Mouse (Mus musculus): ENCODE results near the gene Folr2. TPM values are rescaled to one million over a fixed set of nuclear protein-coding genes. Genes with fewer than 3 reads are reported as not detected.

Folr2 gene
- total RNA-seq, 2 experiments from 2014 or later = 4.2 to 6.0 TPM

DNA sequence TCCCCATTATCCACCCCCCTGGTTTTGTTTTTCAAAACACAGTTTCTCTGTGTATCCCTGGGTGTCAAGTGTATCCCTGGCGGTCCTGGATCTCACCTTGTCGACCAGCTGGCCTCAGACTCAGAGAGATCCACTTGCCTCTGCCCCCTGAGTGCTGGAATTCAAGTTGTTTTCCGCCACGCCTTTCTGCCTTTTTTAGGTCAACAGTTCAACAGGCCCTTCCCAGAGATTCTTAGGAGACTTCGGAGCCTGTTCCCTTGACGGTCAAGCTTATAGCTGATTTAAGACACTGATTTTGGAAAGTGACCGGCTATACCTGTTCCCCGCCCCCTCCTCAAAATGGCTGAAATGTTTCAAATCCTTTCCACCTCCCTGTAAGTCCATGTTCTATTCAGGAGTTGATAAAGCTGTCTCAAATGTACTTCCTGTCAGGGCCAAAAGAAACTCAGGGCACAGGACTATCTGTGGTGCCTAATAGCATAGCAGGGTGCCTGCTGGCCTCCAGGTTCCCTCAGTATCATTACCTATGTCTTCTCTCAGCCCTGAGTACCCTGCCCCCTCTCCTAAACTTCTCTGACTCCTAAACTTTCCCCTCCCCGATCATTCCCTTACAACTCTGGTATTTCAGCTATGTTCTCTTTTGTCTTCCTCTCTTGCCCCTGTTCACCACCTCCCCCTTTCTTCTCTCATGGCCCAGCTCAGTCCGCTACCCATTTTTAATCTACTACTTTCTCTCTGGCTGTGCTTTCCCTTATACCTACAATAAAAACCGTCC lies 9.7 kb upstream of the Folr2 start:
- no peak for DNase-seq

DNA sequence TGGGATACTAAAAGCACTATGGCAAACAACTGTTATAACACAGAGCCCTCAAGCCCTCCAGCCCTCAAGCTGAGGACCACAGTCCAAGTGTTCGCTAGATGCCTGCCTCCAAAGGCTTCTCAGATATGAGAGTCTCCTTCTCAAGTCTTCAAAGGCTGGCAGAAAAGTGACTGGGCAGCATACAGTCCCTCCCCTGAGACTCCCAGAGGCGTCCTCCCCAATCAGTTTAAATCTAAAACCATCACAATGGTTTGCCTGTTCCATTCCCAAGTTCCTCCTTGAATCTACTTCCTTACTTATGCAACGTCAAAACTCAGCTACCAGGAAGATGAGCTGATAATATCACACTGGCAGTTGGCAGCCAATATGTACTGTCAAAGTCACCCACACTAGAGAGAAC lies 6.4 kb upstream of the Folr2 start, which contains the start of gene Anapc15:
Gene Anapc15, plus strand, starts transcription at position 301 of the 400 bp plus-strand sequence.
- no peak for DNase-seq

DNA sequence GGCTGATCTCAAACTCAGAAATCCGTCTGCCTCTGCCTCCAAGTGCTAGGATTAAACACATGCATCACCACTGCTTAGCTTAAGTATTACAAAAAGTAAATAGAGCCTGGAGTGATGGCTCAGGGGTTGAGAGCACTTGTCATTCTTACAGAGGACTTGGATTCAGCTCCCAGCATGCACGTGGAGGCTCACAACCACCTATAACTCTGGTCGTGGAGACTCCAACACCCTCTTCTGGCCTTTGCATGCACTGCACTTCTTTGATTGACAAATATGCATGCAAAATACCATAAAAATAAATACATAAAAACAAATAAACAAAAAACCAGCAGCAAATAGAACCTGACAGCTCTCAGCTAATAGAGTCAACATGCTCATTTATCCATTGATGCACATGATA lies 5.3 kb upstream of the Folr2 start:
- DNase-seq = no peak

DNA sequence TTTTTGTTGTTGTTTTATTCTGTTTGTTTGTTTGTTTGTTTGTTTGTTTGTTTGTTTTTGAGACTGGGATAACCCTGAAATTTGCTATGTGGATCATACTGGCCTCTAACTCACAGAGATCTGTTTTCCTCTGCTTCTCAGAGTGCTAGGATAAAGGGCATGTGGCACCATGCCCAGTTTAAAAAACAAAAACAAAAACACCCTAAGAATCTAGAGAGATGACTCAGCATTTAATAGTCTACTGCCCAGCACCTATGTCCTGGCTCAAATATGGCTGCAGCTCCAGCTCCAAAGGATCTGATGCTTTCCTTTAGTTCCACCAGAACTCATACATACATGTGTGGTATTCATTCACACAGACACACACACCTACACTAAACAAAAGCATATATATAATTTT lies 4.0 kb upstream of the Folr2 start:
- DNase-seq = no peak

DNA sequence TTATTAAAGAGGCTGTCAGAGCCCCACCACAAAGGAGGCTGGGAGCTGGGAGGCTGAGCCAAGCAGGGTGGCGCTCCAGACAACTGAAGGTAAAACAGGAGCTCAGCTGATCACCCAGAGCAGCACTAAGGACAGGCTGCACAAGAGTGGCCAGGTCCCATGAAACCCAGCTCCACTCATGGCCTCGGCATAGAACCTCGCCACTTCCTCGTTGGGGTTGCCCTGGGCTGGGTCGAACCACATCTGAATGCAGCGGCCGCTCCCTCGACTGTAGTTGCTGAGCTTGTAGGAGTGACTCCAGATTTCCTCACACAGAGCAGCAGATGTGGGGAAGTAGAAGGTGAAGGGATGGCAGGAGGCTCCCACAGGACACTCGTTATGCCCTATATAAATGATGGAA lies 1.4 kb upstream of the Folr2 start:
- DNase-seq = no peak

DNA sequence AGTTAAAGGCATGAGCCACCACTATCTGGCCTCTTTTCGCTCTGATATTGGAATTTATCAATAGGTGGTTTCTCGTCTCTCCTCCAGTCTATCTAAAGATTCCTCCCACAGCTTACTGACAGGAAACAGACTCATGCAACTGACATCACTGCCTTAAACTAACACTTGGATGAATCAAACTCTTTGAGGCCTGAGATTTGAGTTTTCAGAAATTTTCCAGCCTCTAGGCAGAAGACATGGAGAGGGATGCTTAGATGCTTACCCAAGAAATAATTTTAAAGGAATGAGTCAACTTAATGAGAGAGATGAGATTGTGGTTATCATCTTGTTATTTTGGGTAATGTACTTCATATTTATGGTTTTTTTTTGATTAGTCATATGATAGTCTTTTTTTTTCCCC lies 3.2 kb downstream of the Folr2 start:
- no peak for DNase-seq

DNA sequence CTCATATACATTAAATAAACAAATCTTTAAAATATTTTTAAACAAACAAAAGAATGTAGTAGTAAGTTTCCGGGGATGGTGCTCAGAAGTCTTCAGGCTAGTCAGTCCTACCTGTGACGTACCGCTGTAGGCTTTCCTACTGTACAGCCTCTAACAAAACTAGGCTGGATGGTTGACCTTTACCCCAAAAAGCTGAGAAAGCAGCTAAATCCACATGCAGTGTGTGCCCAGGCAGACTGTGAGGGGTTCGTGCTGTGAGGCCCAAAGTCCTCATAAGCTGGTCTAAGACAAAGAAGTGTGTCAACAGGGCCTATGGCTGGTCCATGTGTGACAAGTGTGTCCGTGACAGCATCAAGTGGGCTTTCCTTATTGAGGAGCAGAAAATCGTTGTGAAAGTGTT lies 4.1 kb downstream of the Folr2 start:
- DNase-seq = no peak

DNA sequence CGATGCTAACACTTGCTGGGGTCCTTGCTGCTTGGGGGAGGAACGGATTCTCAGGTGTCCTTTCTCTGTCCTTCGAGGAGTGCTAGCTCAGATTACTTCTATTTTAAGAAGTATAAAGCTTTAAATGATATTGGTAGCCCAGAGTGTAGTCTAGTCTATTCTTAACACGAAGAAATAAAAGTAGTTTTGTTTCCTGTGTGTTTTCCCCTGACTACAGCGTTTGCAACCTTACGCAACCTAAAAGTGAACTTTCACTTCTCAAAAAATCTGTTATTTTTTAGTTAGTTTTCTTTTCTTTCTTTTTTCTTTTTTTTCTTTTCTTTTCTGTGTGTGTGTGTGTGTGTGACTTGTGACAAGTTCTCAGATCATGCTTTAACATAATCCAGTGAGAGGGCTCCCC lies 5.3 kb downstream of the Folr2 start:
- no peak for DNase-seq

DNA sequence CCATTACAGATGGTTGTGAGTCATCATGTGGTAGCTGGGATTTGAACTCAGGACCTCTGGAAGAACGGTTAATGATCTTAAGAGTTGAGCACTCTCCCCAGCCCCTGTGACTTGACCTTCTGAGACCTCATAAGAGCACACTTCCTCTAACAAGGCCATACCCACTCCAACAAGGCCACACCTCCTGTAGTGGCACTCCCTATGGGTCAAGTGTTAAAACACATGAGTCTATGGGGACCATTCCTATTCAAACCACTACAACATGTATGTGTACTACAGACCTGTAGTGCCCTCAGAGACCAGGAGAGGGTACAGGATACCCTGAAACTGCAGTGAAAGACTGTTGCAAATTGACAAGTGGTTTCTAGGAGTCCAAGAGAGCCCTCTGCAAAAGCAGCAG lies 9.1 kb downstream of the Folr2 start:
- no peak for DNase-seq

DNA sequence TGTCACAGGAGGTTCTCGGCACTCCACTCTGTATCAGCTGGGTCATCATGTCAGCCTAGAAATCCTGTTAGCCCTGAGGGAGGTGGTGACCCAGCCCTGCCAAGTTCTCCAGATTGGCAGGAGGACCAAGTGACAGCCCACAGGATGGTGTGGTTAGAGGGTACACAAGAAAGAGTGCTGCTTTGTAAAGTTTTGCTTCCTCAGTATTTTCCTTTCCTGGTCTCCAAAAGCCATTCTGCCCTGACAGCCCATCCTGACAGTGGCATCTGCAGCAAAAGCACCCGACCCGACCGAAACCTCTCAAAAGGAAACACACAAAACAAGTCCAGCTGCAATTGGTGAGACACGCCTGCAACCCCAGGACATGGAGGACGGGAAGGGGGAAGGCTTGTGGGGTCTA lies 12.8 kb downstream of the Folr2 start:
- DNase-seq = no peak

DNA sequence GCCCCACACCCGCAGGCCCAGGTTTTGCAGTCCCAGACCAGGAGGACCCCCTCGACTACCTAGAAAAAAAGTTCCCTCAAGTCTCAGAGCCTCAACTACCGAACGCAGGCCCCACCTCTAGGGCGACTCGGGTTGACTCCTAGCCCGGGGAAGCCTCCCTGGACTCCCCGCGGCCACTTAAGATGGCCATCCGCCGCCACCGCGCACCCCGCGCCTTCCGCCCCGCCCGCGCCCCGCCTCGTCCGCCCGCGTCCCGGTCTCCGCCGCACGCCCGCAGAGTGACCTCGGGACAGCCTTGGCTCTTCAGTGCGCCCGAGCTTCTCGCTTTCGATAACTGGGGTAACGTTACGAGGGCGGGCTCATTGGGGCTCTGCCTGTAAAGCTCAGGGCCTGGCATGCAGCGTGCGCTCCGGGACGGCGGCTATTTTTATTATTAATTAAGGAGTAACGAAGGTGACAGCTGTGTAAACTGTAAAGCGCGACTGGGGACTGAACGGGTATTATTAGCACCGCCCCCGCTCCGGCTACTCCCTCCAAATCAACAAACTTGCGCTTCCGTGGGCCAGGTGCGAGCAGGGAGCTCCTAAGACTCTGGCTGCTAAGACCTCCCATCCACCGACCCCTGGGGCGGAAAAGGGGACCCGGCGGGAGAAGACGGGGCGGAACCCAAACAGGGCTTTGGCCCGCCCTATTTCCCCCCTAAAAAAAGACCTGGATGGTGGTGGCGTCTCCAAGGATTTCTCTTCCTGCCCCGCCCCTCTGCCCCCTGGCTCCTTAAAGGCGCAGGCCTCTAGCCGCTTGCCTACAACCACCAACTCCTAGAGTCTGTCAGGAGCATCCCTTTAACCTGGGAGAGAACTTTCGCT lies 19.2 kb downstream of the Folr2 start, which contains the start of gene Inppl1:
Gene Inppl1, minus strand, starts transcription at position 624 of the 866 bp plus-strand sequence.
- DNase-seq = peak; percentile 79

DNA sequence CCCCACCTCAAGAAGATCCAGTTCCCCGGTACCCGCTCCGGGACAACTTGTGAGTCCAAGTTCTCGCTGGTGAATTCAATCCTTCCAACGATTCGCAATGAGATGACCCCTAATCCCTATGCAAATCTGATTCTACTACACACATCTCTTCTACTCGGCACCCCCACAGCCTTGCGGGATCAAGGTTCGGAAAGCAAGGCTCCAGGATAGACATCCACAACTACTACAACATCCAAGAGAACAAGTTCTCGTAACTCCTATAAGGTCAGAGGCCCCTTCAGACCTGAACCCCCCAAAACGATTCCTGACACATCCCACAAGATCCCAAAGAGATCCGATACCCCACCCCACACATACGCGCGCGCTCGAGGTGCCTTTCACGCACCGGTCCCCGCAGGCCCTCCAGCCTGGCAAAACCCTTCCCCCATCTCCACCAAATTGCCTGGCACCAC lies 19.8 kb downstream of the Folr2 start:
- DNase-seq = no peak

DNA sequence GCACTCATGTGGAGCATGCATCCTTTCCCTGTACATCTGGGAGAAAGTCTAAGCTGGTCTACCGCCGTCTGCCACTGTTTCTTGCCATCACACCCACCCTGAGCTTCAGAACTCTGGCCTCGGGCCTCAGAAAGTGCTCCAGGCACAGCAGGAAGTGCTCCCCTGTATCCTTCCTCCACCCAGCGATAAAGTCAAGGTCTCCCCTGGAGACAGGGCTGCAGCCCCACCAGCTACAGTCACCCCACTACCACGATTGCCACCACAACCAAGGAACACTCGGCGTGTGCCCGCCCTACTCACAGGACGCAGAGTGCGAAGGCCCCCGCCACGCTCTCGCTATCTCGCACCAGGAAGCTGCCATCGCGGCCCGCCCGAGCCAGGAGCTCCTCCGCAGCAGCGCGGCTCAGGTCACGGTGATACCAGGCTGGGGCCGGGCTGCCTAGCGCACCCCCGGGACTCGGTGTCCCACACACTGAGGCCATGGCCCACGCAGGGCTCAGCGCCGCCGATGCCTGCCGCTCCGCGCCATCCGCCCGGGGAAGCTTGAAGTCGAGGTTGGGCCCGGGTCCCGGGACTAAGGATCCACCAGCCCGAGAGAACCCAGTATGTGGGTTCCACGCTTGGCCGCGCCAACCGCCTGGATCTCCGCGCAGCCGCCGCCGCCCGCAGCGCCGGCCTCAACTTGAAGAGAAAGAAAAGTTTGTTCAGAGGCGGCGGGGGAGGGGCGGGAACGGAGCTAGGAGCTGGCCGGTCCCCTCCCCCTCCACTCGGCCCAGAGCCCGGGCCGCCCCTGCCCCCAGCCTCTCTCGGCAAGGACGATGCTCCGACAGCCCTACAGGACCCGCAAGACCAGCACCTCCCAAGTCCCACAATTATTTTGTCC lies 20.5 kb downstream of the Folr2 start:
- peak; percentile 78 for DNase-seq

DNA sequence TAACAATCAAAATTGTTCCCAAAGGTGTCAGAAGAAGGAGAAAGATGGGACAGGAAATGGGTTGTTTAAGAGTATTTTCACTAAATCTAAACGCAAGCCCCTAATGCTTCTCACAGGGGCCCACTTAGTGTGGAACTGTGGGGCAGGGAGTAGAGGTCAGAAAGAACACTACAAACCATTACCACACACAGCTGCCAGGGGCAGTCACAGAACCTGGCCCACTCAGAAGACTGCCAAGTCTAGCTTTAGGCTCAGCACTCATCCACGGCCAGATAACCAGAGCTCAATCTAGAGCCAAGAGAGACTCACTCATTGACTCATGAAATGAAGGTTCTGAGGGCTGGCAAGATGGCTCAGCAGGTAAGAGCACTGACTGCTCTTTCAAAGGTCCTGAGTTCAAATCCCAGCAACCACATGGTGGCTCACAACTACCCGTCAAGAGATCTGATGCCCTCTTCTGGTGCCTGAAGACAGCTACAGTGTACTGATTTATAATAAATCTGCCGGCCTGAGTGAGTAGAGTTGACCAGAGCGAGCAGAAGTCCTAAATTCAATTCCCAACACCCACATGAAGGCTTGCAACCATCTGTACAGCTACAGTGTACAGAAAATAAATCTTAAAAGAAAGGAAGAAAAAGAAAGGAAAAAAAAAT lies 21.4 kb downstream of the Folr2 start:
- no peak for DNase-seq

DNA sequence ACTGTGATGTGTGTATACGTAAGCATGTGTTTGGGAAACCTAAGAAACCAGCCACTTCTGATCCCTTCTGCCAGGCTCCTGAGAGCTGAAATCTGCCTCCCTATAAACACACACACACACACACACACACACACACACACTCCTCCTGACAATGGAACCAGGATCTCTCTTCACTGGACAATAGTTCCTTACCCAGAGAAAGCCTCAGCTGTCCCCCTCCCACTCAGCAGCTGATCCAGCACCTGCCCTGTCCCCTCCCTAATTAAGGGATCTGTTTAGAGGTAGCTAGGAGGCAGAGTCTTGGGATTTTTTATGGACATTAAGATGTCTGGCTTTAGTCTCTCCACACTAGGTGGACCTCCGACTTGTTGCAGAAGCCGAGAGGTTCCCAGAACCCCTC lies 22.1 kb downstream of the Folr2 start:
- DNase-seq = no peak

DNA sequence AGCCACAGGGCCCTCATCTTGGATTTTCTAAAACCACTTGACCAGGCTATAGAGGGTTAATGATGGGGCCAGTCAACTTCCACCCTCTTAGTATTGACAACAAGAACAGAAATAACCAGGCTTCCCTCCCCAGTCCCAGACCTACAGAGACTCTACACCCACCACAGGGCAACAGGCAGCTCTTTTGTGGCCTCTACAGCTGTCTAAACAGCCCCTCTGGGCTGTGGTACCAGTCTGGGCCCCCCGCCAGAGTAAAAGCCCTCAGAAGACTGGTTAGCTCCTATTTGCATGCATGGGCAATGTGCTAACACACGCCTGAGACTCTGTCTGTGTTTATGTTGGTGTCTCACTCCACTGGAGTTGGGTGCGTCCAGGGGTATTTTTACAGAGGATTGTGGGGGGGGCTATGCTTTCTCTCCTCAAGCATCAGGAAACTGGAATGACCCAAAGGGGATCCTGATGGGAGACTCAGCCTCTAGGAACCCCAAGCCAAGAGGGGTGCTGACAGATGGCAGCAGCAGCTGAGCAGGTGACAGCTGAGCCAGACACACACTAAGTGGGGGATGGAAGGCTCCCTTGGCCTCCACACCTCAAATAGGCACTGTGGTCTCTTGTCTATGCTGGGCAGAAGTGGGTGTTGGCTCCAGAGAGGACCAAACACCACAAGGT lies 22.9 kb downstream of the Folr2 start:
- no peak for DNase-seq

DNA sequence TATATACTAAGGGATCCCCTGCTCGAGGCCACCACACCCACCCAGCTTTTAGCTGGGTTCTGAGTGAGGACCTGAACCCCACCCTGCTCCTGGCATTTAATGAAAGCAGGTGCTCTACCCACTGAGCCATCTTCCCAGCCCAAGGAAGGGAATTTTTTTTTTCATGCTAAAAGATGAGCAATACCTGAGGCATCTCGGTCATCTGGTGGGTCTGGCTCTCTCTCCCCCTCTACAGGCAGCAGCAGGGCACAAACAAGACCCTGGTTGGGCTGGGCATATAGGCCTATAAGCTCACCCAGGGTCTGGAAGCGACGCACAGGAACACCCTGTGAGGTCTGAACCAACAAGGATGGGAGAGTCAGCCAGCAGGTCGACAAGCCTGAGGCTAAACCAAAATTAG lies 23.6 kb downstream of the Folr2 start:
- DNase-seq = no peak

DNA sequence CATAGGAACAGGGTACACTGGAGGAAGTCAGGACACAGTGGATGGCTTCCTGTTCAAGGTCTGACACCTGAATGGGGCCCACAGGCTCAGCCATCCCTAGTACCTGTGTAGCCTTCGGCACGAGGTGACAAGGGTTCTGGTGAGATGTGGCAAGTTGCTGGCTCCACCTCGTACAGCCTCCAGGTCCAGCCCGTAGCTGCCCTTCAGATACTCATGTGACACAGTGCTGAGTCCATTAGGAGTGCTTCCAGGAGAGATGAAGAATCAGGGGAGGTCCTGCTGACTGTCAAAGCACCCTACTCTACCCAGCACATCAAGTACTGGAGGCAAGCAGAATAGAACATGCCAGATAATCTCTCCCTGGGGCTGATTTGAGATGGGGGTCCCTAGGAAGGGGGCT lies 24.6 kb downstream of the Folr2 start:
- no peak for DNase-seq

DNA sequence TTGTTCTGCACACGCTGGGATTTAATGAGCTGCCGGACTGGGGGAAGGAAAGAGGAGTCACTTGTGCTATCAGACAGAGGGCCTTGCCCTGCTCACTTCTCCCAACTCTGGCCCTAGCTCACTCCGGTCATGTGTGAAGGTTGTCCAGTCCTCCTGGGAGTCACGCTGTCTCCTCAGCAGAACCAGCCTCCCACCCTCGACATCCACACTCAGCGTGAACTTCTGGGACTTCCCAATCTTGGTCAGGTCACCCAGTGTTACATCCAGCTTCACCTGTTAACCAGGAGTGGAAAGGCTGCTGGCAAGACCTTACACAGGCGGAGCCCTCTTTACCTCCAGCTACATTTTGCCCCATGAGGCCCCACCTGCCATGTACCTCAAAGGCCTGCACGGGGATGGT lies 25.6 kb downstream of the Folr2 start:
- no peak for DNase-seq

DNA sequence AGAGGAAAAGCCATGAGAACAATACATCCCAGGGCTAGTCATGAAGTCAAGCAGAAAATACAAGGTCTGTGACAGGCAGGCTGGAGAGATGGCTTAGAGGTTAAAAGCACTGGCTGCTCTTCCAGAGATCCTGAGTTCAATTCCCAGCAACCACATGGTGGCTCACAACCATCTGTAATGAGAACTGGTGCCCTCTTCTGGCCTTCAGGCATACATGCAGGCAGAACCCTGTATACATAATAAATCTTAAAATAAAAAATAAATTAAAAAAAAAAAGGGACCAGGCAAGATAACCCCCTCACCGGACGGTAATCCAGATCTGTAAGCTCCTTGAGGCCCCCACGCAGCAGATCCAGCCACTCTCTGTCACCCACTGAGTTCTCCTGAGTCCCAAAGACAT lies 26.6 kb downstream of the Folr2 start:
- no peak for DNase-seq

Data from gastrocnemius, postnatal 10 days (tissue).